Mouse (Mus musculus): Measurements from ENCODE around the gene Schip1. TPM values are rescaled to one million over a fixed set of nuclear protein-coding genes. Genes with fewer than 3 reads are reported as not detected.
A peak's percentile ranks its signal among the peaks of the same experiment; 100 is the strongest.

Gene Schip1
- polyA plus RNA-seq, 1 experiment from 2014 or later = 36.6 TPM

DNA sequence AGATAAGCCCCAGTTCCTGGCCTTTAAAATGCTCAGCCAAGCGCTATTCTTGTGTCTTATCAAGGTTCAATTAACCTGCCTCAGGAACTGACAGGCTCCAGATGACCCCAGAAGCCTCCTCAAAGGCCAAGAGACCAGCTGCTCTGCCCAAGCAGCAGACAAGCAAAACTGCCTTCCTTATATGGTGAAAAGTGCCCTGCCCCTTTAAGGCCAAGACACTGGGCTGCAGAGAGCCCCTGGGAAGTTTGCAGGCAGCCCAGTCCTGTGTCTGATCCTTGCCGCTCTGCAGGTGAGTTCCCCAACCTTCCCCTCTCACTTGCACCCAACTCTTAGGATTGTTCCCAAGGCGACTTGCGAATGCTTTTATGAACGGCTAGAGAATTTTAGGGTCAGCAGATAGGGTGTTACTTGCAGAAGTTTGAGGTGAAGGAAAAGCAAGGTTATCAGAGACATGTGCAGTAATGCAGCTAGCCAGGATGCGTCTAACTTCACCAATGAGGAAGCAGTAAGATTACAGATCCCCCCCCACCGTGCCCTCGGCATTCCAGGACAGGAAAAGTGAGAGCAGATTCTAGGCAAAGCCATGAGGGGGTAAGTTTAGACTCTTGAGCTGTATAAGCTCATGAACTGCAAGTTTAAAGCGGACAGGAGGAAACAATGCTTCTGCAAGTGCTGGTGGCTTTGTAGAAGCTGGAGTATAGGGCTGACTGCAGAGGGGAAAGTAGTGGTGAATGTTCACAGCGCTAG is 403.5 kb downstream of the Schip1 start:
- ATAC-seq (ENCODE audit: borderline replicate concordance, extremely low read depth, low FRiP score, low TSS enrichment) = peak; percentile 68; the same call in 1 of the 2 replicates
- Histone ChIP-seq H3K4me1 (peaks cover 33% of the 10 kb centered on the region), H3K27me3 (no peaks in the 10 kb centered on the region), H3K4me3 (peak overlapping the region; percentile 30), H3K9me3 (no peaks in the 10 kb centered on the region), H3K36me3 (no peaks in the 10 kb centered on the region), H3K9ac (0 out of 2 replicates have a peak overlapping the region, but pooled peaks have one; percentile 17), H3K4me2 (peak overlapping the region; percentile 49), H3K27ac (peak overlapping the region; percentile 56)
- 5% methylated on average over 10 of the region's 10 CpGs for WGBS

GRCm38 (mm10) chr3:68469643-68470042 is 405.0 kb downstream of the Schip1 start:
- H3K4me1 ChIP-seq = peaks cover 33% of the 10 kb centered on the region
- no peak overlapping the region for H3K9ac ChIP-seq
- WGBS = 47% methylated on average over 1 of the region's 1 CpGs
- ATAC-seq (ENCODE audit: borderline replicate concordance, extremely low read depth, low FRiP score, low TSS enrichment) = no peak
- no peaks in the 10 kb centered on the region for H3K9me3 ChIP-seq
- H3K36me3 ChIP-seq = no peaks in the 10 kb centered on the region
- H3K4me2 ChIP-seq = no peak overlapping the region
- peak overlapping the region; percentile 27 for H3K27ac ChIP-seq
- H3K4me3 ChIP-seq = no peak overlapping the region
- H3K27me3 ChIP-seq = no peaks in the 10 kb centered on the region

- no peaks in the 10 kb centered on the region for H3K27me3 ChIP-seq
- ATAC-seq (ENCODE audit: borderline replicate concordance, extremely low read depth, low FRiP score, low TSS enrichment) = no peak
- peak overlapping the region; percentile 27 for H3K27ac ChIP-seq
- peaks cover 33% of the 10 kb centered on the region for H3K4me1 ChIP-seq
- H3K9ac ChIP-seq = no peak overlapping the region
- no peaks in the 10 kb centered on the region for H3K36me3 ChIP-seq
- H3K9me3 ChIP-seq = no peaks in the 10 kb centered on the region
- 23% methylated on average over 3 of the region's 3 CpGs for WGBS
- H3K4me3 ChIP-seq = no peak overlapping the region
- H3K4me2 ChIP-seq = no peak overlapping the region
These were observed 405.5 kb downstream of the Schip1 start for GRCm38 (mm10) chr3:68470061-68470460.

- Histone ChIP-seq H3K27ac (peak overlapping the region; percentile 27; the same call in 1 of the 2 replicates), H3K27me3 (no peaks in the 10 kb centered on the region), H3K4me3 (no peak overlapping the region), H3K9me3 (no peaks in the 10 kb centered on the region), H3K9ac (no peak overlapping the region), H3K4me1 (peaks cover 33% of the 10 kb centered on the region), H3K4me2 (no peak overlapping the region), H3K36me3 (no peaks in the 10 kb centered on the region)
- ATAC-seq (ENCODE audit: borderline replicate concordance, extremely low read depth, low FRiP score, low TSS enrichment) = no peak
- 28% methylated on average over 5 of the region's 5 CpGs for WGBS
These were observed 406.0 kb downstream of the Schip1 start for GRCm38 (mm10) chr3:68470622-68471021.

- H3K9ac ChIP-seq = no peak overlapping the region
- ATAC-seq (ENCODE audit: borderline replicate concordance, extremely low read depth, low FRiP score, low TSS enrichment) = no peak
- H3K4me2 ChIP-seq = no peak overlapping the region
- no peaks in the 10 kb centered on the region for H3K4me1 ChIP-seq
- H3K9me3 ChIP-seq = no peaks in the 10 kb centered on the region
- H3K27ac ChIP-seq = no peak overlapping the region
- no peak overlapping the region for H3K4me3 ChIP-seq
- no peaks in the 10 kb centered on the region for H3K27me3 ChIP-seq
- WGBS = 85% methylated on average over 7 of the region's 7 CpGs
- H3K36me3 ChIP-seq = no peaks in the 10 kb centered on the region
These were observed 411.7 kb downstream of the Schip1 start for GRCm38 (mm10) chr3:68476336-68476735.

- Histone ChIP-seq H3K36me3 (no peaks in the 10 kb centered on the region), H3K4me3 (no peak overlapping the region), H3K27ac (0 out of 2 replicates have a peak overlapping the region, but pooled peaks have one; percentile 30), H3K4me1 (no peaks in the 10 kb centered on the region), H3K9me3 (no peaks in the 10 kb centered on the region), H3K9ac (no peak overlapping the region), H3K27me3 (no peaks in the 10 kb centered on the region), H3K4me2 (no peak overlapping the region)
- ATAC-seq (ENCODE audit: borderline replicate concordance, extremely low read depth, low FRiP score, low TSS enrichment) = no peak
- WGBS = 57% methylated on average over 2 of the region's 2 CpGs
These were observed 412.9 kb downstream of the Schip1 start for GRCm38 (mm10) chr3:68477478-68477877.

GRCm38 (mm10) chr3:68479266-68479665 is 414.7 kb downstream of the Schip1 start:
- Histone ChIP-seq H3K27me3 (no peaks in the 10 kb centered on the region), H3K4me2 (no peak overlapping the region), H3K4me3 (no peak overlapping the region), H3K9ac (no peak overlapping the region), H3K4me1 (no peaks in the 10 kb centered on the region), H3K36me3 (no peaks in the 10 kb centered on the region), H3K27ac (no peak overlapping the region), H3K9me3 (no peaks in the 10 kb centered on the region)
- WGBS = 76% methylated on average over 6 of the region's 6 CpGs
- no peak for ATAC-seq (ENCODE audit: borderline replicate concordance, extremely low read depth, low FRiP score, low TSS enrichment)

DNA sequence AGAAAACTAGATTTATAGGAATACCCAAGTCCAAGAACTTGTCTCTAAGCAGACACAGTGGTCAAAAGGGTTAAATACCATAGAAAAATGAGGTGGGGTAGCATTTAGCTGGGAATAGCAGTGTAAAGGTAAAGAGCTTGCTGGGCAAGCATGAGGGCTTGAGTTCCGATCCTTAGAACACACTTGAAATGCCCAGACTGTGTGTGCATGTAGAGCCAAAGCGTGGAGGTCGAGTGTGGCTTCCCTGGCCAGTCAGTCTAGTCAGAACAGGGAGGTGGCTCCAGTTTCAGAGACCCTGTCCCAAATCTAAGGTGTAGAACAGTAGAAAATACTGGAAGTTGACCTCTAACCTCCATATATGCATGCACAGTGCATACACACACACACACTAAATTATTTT is 418.9 kb downstream of the Schip1 start:
- H3K9ac ChIP-seq = no peak overlapping the region
- ATAC-seq (ENCODE audit: borderline replicate concordance, extremely low read depth, low FRiP score, low TSS enrichment) = no peak
- H3K4me1 ChIP-seq = peaks cover 9% of the 10 kb centered on the region
- H3K4me3 ChIP-seq = no peak overlapping the region
- no peak overlapping the region for H3K27ac ChIP-seq
- no peaks in the 10 kb centered on the region for H3K36me3 ChIP-seq
- no peaks in the 10 kb centered on the region for H3K27me3 ChIP-seq
- 74% methylated on average over 3 of the region's 3 CpGs for WGBS
- H3K9me3 ChIP-seq = no peaks in the 10 kb centered on the region
- H3K4me2 ChIP-seq = no peak overlapping the region

GRCm38 (mm10) chr3:68484021-68484420 is 419.4 kb downstream of the Schip1 start:
- Histone ChIP-seq H3K4me3 (no peak overlapping the region), H3K9ac (no peak overlapping the region), H3K27me3 (no peaks in the 10 kb centered on the region), H3K36me3 (no peaks in the 10 kb centered on the region), H3K27ac (no peak overlapping the region), H3K4me1 (peaks cover 9% of the 10 kb centered on the region), H3K4me2 (no peak overlapping the region), H3K9me3 (no peaks in the 10 kb centered on the region)
- ATAC-seq (ENCODE audit: borderline replicate concordance, extremely low read depth, low FRiP score, low TSS enrichment) = no peak
- WGBS = 80% methylated on average over 9 of the region's 9 CpGs

DNA sequence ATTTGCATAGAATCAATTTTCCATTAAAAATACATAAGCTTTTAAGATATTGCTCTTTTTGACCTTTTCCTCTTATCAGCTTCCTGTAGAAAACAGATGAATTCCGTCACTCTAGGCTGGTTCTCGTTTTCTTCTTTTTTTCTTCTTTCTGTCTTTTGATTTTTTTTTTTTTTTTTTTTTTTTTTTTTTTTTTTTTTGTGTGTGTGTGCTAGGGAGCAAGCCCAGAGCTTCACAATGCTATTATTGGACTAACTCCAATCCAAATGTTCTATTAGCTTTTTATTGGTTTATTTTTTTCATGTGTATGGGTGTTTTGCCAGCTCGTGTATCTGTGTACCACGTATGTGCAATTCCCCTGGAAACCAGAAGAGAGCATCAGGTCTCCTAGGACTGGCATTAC is 420.0 kb downstream of the Schip1 start:
- WGBS = 78% methylated on average over 4 of the region's 4 CpGs

GRCm38 (mm10) chr3:68487621-68488020 is 423.0 kb downstream of the Schip1 start:
- Histone ChIP-seq H3K4me3 (no peak overlapping the region), H3K9me3 (no peaks in the 10 kb centered on the region), H3K36me3 (no peaks in the 10 kb centered on the region), H3K4me2 (no peak overlapping the region), H3K4me1 (peaks cover 22% of the 10 kb centered on the region), H3K27me3 (no peaks in the 10 kb centered on the region), H3K9ac (no peak overlapping the region), H3K27ac (no peak overlapping the region; the same call in 1 of the 2 replicates)
- 62% methylated on average over 1 of the region's 1 CpGs for WGBS
- no peak for ATAC-seq (ENCODE audit: borderline replicate concordance, extremely low read depth, low FRiP score, low TSS enrichment)

More for the DNA sequence above, 420.0 kb downstream of the Schip1 start:
- no peaks in the 10 kb centered on the region for H3K27me3 ChIP-seq
- no peak overlapping the region for H3K27ac ChIP-seq
- H3K9me3 ChIP-seq = no peaks in the 10 kb centered on the region
- no peak overlapping the region for H3K4me3 ChIP-seq
- H3K9ac ChIP-seq = no peak overlapping the region
- H3K4me1 ChIP-seq = peaks cover 9% of the 10 kb centered on the region
- H3K4me2 ChIP-seq = no peak overlapping the region
- no peak for ATAC-seq (ENCODE audit: borderline replicate concordance, extremely low read depth, low FRiP score, low TSS enrichment)
- H3K36me3 ChIP-seq = no peaks in the 10 kb centered on the region

DNA sequence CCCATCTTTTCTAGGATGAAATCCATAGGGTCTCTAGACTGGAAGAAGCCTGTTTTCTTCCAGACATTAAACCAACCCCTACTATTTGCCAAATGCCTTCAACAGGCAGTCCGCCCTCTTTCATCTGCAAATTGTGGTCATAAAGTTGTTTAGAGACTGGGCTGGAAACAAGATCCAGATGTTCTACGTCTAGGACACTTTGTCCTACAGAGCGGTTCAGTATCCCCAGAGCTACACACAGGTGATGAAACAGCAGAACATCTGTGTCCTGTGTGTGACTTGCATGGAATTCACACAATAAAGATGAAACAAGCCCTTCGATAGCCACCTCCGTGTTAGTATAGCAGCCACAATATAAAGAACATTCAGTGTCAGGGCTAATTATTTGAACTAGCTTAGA is 423.7 kb downstream of the Schip1 start:
- 34% methylated on average over 5 of the region's 5 CpGs for WGBS
- H3K27ac ChIP-seq = no peak overlapping the region; the same call in 1 of the 2 replicates
- H3K9ac ChIP-seq = no peak overlapping the region
- H3K27me3 ChIP-seq = no peaks in the 10 kb centered on the region
- H3K4me1 ChIP-seq = peaks cover 28% of the 10 kb centered on the region
- no peak overlapping the region for H3K4me2 ChIP-seq
- no peaks in the 10 kb centered on the region for H3K9me3 ChIP-seq
- ATAC-seq (ENCODE audit: borderline replicate concordance, extremely low read depth, low FRiP score, low TSS enrichment) = no peak
- no peaks in the 10 kb centered on the region for H3K36me3 ChIP-seq
- no peak overlapping the region for H3K4me3 ChIP-seq

All from lung, embryonic 15.5 days (tissue).